ENCODE assay signal across 17 mouse cellular contexts in the genomic region with DNA sequence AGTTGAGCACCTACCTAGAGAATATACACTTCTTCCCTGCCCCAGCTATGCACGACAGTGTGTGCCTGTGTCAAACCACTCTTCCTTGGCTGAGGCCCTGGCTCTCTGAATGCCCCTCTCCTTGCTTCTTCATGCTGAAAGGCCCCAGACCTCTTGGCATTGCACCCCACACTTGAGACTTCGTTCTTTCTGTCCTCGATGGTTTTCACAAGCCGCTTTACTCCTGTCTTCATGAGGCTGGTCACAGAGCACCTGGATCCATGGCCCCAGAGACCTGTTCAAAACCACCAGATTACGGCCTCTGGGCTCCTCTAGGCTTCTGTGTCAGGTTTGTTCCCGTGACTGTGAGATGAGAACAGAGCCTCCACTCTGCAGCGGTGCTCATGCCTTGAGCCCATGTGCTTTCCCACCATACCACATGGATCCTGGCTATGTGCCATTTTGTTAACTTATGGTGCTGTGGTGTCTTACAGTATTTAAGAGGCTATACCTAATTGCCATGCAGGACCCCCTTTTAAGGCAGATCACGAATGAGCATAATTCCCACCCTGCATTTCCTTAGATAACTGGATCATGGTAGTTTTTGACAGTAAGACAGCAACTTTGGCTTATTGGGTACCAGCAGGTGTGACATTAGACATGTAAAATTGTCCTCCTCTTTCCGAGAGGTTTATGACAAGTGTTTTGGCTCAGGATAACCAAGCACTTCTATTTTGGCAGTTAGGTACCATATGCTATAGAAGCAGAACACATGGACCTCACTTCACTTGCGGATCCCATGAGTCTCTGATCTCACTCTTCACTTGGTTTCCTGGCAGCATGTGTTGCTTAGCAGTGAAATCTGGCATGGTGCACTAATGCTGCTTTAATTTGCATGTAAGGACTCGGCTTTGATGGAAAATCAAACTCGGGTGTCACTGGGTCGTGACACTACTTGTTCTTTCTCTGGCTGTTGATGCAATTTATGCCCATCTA.
DNase-seq lines count a peak whose midpoint lies in the region; ATAC-seq and TF ChIP-seq lines count a peak whose summit lies in the region.
"Had no signal": no experiment of that assay in that cellular context is flagged by ENCODE, and none has a peak within 500 bp of the region (broad histone marks: within the 10 kb centered on the region; RNA-seq: fewer than 3 reads in every experiment).

No protein-coding gene starts in this region.

- ATAC-seq in hindbrain, embryonic 14.5 days (ENCODE audit: low FRiP score) = 0 out of 2 replicates have a peak, but pooled peaks have one; percentile 41

- H3K4me3 ChIP-seq in hindbrain, embryonic 14.5 days (replicated peaks; ENCODE audit: low read length) = no peak overlapping the region
- H3K4me3 ChIP-seq in hindbrain, embryonic 10.5 days = no peak overlapping the region
- H3K4me3 ChIP-seq in layer of hippocampus, adult 2 months = no peak overlapping the region
- H3K4me3 ChIP-seq: embryonic facial prominence, embryonic 12.5 days; limb, embryonic 15.5 days; megakaryocyte, embryonic 14.5 days had no signal

- peaks cover 95% of the 10 kb centered on the region for H3K36me3 ChIP-seq in hindbrain, embryonic 14.5 days (replicated peaks; ENCODE audit: control insufficient read depth, insufficient read depth)
- peaks cover 100% of the 10 kb centered on the region for H3K36me3 ChIP-seq in hindbrain, embryonic 10.5 days

- no peaks in the 10 kb centered on the region for H3K27me3 ChIP-seq in hindbrain, embryonic 14.5 days (ENCODE audit: control insufficient read depth, insufficient read depth, low read length)
- no peaks in the 10 kb centered on the region for H3K27me3 ChIP-seq in hindbrain, embryonic 10.5 days (ENCODE audit: insufficient read depth, poor library complexity, severe bottlenecking)
- H3K27me3 ChIP-seq: embryonic facial prominence, embryonic 12.5 days; limb, embryonic 15.5 days; megakaryocyte, embryonic 14.5 days had no signal

- H3K27ac ChIP-seq in hindbrain, embryonic 14.5 days = no peak overlapping the region
- no peak overlapping the region for H3K27ac ChIP-seq in hindbrain, embryonic 10.5 days
- peak overlapping the region; percentile 85 for H3K27ac ChIP-seq in layer of hippocampus, adult 2 months
- H3K27ac ChIP-seq: embryonic facial prominence, embryonic 12.5 days; limb, embryonic 15.5 days; stomach, postnatal 0 days had no signal

- H3K9ac ChIP-seq in hindbrain, embryonic 14.5 days = no peak overlapping the region
- H3K9ac ChIP-seq: embryonic facial prominence, embryonic 12.5 days; limb, embryonic 15.5 days; lung, embryonic 14.5 days had no signal

- no peaks in the 10 kb centered on the region for H3K4me1 ChIP-seq in hindbrain, embryonic 14.5 days (replicated peaks; ENCODE audit: control insufficient read depth, insufficient read depth, low read length)
- H3K4me1 ChIP-seq in hindbrain, embryonic 10.5 days (replicated peaks) = no peaks in the 10 kb centered on the region
- H3K4me1 ChIP-seq: embryonic facial prominence, embryonic 12.5 days; limb, embryonic 15.5 days; megakaryocyte, embryonic 14.5 days had no signal

- TF ChIP-seq CTCF in layer of hippocampus, adult 2 months (conservative IDR thresholded peaks at IDR 0.05) = no peak

- H3K9me3 ChIP-seq in hindbrain, embryonic 14.5 days (ENCODE audit: control insufficient read depth, low read length) = no peaks in the 10 kb centered on the region
- H3K9me3 ChIP-seq in hindbrain, embryonic 10.5 days = no peaks in the 10 kb centered on the region
- H3K9me3 ChIP-seq: embryonic facial prominence, embryonic 12.5 days; limb, embryonic 15.5 days; megakaryocyte, embryonic 14.5 days had no signal

- H3K4me2 ChIP-seq in hindbrain, embryonic 14.5 days (replicated peaks) = no peak overlapping the region
- H3K4me2 ChIP-seq: embryonic facial prominence, embryonic 12.5 days; heart, embryonic 11.5 days; limb, embryonic 15.5 days; lung, embryonic 14.5 days had no signal

- peak; percentile 11 for DNase-seq in cerebellum, adult 11 months
- DNase-seq in cerebellum, adult 8-10 months = no peak
- no peak for DNase-seq in hindbrain, embryonic 14.5 days (ENCODE audit: low spot score)
- no peak for DNase-seq in hindbrain, embryonic 10.5 days (ENCODE audit: low spot score)
- DNase-seq in brain, adult 2 months (ENCODE audit: low read depth, low spot score) = peak; percentile 86
- DNase-seq in layer of hippocampus, adult 2 months (ENCODE audit: low spot score in 2 of 2) = peak; percentile 54 to 74
- DNase-seq in gastrocnemius, adult 18-20 months (ENCODE audit: low spot score) = no peak
- DNase-seq in adrenal gland, postnatal 4 days (ENCODE audit: low spot score in 2 of 2) = no peak
- DNase-seq: adrenal gland, adult 2 months; kidney, adult 18-20 months; lung, embryonic 14.5 days; spleen, adult 18-20 months had no signal

- WGBS in hindbrain, embryonic 14.5 days = 85% methylated on average over 13 of the region's 13 CpGs
- WGBS in hindbrain, embryonic 10.5 days = 93% methylated on average over 13 of the region's 13 CpGs

Comparison
In these comparisons a context has a peak if more than half of its experiments do, and no peak if none do; other contexts are left out.
1. DNase-seq: peak in cerebellum, adult 11 months (single experiment), brain, adult 2 months (single experiment) and layer of hippocampus, adult 2 months (2 of 2); none in cerebellum, adult 8-10 months (single experiment), hindbrain, embryonic 14.5 days (single experiment), hindbrain, embryonic 10.5 days (single experiment), gastrocnemius, adult 18-20 months (single experiment) and adrenal gland, postnatal 4 days (0 of 2).